Mouse (Mus musculus) embryonic facial prominence, embryonic 14.5 days (tissue): ENCODE measurements around the gene Oat. TPM values are rescaled to one million over a fixed set of nuclear protein-coding genes. Genes with fewer than 3 reads are reported as not detected.

Experiments used
- ATAC-seq: fragments of 200-750 bp; cut with Nextera tagmentation; 2 replicates; pipeline ENCODE4 v1.8.0; 2017; ENCODE audit warnings: low read depth, moderate number of reproducible peaks, moderate TSS enrichment
- DNase-seq: peaks from one replicate; pipeline ENCODE4 v3.0.0-alpha.2; 2015; ENCODE audit warnings: low spot score
- H3K27ac ChIP-seq: fragments of 300-500 bp; sonication (generic); replicated peaks from 2 replicates; pipeline ENCODE4 v1.5.1; 2014; ENCODE audit warnings: low read depth, mild to moderate bottlenecking, low read length, moderate library complexity
- H3K27me3 ChIP-seq: fragments of 300-500 bp; sonication (generic); replicated peaks from 2 replicates; pipeline ENCODE4 v1.6.1; 2014; ENCODE audit warnings: low read length; ENCODE audit not compliant: control insufficient read depth, insufficient read depth
- H3K36me3 ChIP-seq: fragments of 300-500 bp; sonication (generic); 2 replicates; pipeline ENCODE4 v1.6.1; 2014; ENCODE audit warnings: low read length, mixed read lengths; ENCODE audit not compliant: control insufficient read depth, insufficient read depth
- H3K4me1 ChIP-seq: fragments of 300-500 bp; sonication (generic); 2 replicates; pipeline ENCODE4 v1.6.1; 2014; ENCODE audit warnings: antibody characterized with exemption, low read length; ENCODE audit not compliant: control insufficient read depth, insufficient read depth
- H3K4me2 ChIP-seq: fragments of 300-500 bp; sonication (generic); 2 replicates; pipeline ENCODE4 v1.6.1; 2014; ENCODE audit warnings: low read depth, mild to moderate bottlenecking, low read length, moderate library complexity, mixed read lengths
- H3K4me3 ChIP-seq: fragments of 300-500 bp; sonication (generic); 2 replicates; pipeline ENCODE4 v1.5.1; 2014; ENCODE audit warnings: low read depth, mild to moderate bottlenecking, low read length
- H3K9ac ChIP-seq: fragments of 300-500 bp; sonication (generic); 2 replicates; pipeline ENCODE4 v1.6.1; 2014; ENCODE audit warnings: low read depth, mild to moderate bottlenecking, low read length, moderate library complexity, mixed read lengths
- H3K9me3 ChIP-seq: fragments of 300-500 bp; sonication (generic); 2 replicates; pipeline ENCODE4 v1.6.1; 2016; ENCODE audit warnings: low read length; ENCODE audit not compliant: control insufficient read depth
- WGBS: fragments of 180-500 bp; shearing (Covaris S2); extraction: QIAGEN DNeasy Blood & Tissue Kit; methylation state at CpG from one replicate; pipeline ENCODE4 v1.1.7; 2014; 5-methylcytosine and 5-hydroxymethylcytosine counted together
- polyA plus RNA-seq: library from polyadenylated mRNA; unstranded; fragments of >200 nt; fragmentation: Nextera tagmentation; extraction: Ambion mirVana; gene quantifications from 2 replicates; pipeline ENCODE4 v1.2.1, GENCODE M21; 2014

Gene Oat
- polyA plus RNA-seq, 1 experiment from 2014 or later, result 268 TPM

- peak; percentile 90 for ATAC-seq
- Histone ChIP-seq H3K4me3 (peak within 1 kb of the TSS; percentile 53), H3K36me3 (no peaks in the 10 kb centered on the region)
Observed at GRCm38 (mm10) chr7:132610468-132611318, 34.5 kb upstream of the Oat start, which contains the start of gene Lhpp. TSS of gene Lhpp (plus strand) at chr7:132610638.

GRCm38 (mm10) chr7:132608316-132609020 is 32.3 kb upstream of the Oat start:
- no peaks in the 10 kb centered on the region for H3K36me3 ChIP-seq
- no peak for DNase-seq
- H3K9ac ChIP-seq, result no peak overlapping the region
- 84% methylated on average over 4 of the region's 4 CpGs for WGBS
- no peak for ATAC-seq
- no peak overlapping the region for H3K4me3 ChIP-seq
- H3K27ac ChIP-seq, result no peak overlapping the region
- H3K9me3 ChIP-seq, result no peaks in the 10 kb centered on the region
- peaks cover 10% of the 10 kb centered on the region for H3K27me3 ChIP-seq
- H3K4me1 ChIP-seq, result no peaks in the 10 kb centered on the region
- no peak overlapping the region for H3K4me2 ChIP-seq

More at GRCm38 (mm10) chr7:132610468-132611318, 34.5 kb upstream of the Oat start, which contains the start of gene Lhpp:
- Histone ChIP-seq H3K27me3 (no peaks in the 10 kb centered on the region), H3K9me3 (no peaks in the 10 kb centered on the region), H3K4me1 (no peaks in the 10 kb centered on the region), H3K9ac (peak within 1 kb of the TSS; percentile 55), H3K27ac (no peak within 1 kb of the TSS), H3K4me2 (peak within 1 kb of the TSS; percentile 59)
- DNase-seq, result peak; percentile 88
- WGBS, result 8% methylated on average over 44 of the region's 44 CpGs

DNA sequence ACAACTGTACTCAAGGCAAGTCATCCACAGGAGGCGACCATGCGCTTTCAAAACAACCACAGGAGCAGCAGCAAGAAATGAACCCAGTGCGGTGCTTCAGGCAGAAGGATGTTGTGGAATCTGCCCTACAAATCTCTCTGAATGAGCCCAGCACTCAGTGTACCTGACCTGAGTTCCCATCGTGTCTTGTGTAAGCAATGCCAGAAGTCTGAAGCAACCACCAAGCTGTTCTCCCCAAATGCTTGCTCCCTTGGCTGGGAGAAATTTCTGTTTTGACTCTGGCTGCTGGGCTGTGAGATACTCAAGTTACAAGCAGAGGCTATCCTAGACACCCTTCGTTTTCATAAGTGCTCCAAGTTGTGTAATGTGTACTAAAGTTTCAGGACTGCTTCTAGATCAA is 29.5 kb upstream of the Oat start:
- Histone ChIP-seq H3K9ac (no peak overlapping the region), H3K4me1 (no peaks in the 10 kb centered on the region), H3K27ac (no peak overlapping the region), H3K4me3 (no peak overlapping the region), H3K36me3 (no peaks in the 10 kb centered on the region), H3K27me3 (peaks cover 38% of the 10 kb centered on the region), H3K4me2 (no peak overlapping the region), H3K9me3 (no peaks in the 10 kb centered on the region)
- WGBS, result 45% methylated on average over 5 of the region's 5 CpGs
- ATAC-seq (no peak), DNase-seq (no peak)

GRCm38 (mm10) chr7:132604720-132605119 is 28.5 kb upstream of the Oat start:
- no peak overlapping the region for H3K9ac ChIP-seq
- DNase-seq (no peak), ATAC-seq (no peak)
- peaks cover 48% of the 10 kb centered on the region for H3K27me3 ChIP-seq
- H3K4me3 ChIP-seq, result no peak overlapping the region
- H3K9me3 ChIP-seq, result no peaks in the 10 kb centered on the region
- no peaks in the 10 kb centered on the region for H3K36me3 ChIP-seq
- H3K27ac ChIP-seq, result no peak overlapping the region
- WGBS, result 86% methylated on average over 4 of the region's 4 CpGs
- no peak overlapping the region for H3K4me2 ChIP-seq
- 0 out of 2 replicates have a peak, but pooled peaks cover 5% of the 10 kb centered on the region for H3K4me1 ChIP-seq

DNA sequence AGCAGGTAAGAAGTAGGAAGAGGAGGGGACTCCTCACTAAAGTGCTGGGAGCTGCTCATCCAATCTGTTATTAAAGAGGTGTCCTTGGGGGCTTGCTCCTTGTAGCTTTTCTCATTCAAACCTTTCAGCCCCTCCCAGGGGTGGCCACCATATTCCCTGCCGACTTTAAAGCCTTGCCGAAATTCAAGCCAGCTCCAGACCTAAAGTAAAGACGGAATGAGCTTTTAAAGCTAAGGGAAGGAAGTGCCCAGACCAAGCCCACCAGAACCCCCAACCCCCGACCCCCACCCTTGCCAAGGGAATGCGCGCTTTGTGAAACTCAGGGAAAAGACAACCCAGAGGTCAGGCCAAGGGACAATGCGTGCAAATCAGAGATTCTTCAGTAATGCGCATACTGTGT is 24.7 kb upstream of the Oat start:
- WGBS, result 6% methylated on average over 8 of the region's 8 CpGs
- ATAC-seq (no peak), DNase-seq (no peak)
- Histone ChIP-seq H3K4me1 (peaks cover 13% of the 10 kb centered on the region), H3K9ac (no peak overlapping the region), H3K27ac (no peak overlapping the region), H3K4me2 (no peak overlapping the region), H3K27me3 (peaks cover 86% of the 10 kb centered on the region), H3K9me3 (no peaks in the 10 kb centered on the region), H3K4me3 (no peak overlapping the region), H3K36me3 (no peaks in the 10 kb centered on the region)

DNA sequence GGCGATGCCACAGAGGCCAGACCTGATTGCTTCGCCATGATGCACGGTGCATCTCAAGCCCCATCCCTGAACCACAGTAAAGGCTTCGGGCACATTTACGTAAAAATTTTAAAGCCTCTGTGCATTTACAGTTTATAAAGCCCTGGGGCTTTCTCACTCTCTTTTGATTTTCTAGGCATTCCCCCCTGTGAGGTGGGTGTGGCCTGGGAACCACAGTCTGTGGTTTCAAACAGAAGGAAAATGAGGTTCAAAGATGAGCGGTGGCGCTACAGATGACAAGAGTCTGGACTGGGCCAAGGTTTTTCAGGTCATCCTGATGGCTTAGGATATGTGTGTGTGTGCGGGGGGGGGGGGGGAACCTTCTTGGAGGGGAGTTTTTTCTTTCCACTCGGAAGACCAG is 23.8 kb upstream of the Oat start:
- H3K9me3 ChIP-seq, result no peaks in the 10 kb centered on the region
- H3K4me3 ChIP-seq, result peak overlapping the region; percentile 41
- 2% methylated on average over 9 of the region's 9 CpGs for WGBS
- peaks cover 13% of the 10 kb centered on the region for H3K4me1 ChIP-seq
- H3K9ac ChIP-seq, result 0 out of 2 replicates have a peak overlapping the region, but pooled peaks have one; percentile 25
- H3K4me2 ChIP-seq, result peak overlapping the region; percentile 83
- ATAC-seq (no peak), DNase-seq (no peak)
- H3K36me3 ChIP-seq, result no peaks in the 10 kb centered on the region
- H3K27me3 ChIP-seq, result peaks cover 95% of the 10 kb centered on the region
- H3K27ac ChIP-seq, result no peak overlapping the region

GRCm38 (mm10) chr7:132599071-132599975 is 23.1 kb upstream of the Oat start, which contains the start of gene Nkx1-2:
TSS of gene Nkx1-2 (minus strand) at chr7:132599637.
- Histone ChIP-seq H3K36me3 (no peaks in the 10 kb centered on the region), H3K27me3 (peaks cover 93% of the 10 kb centered on the region), H3K27ac (no peak within 1 kb of the TSS), H3K4me1 (peaks cover 13% of the 10 kb centered on the region), H3K9ac (peak within 1 kb of the TSS; percentile 25; the same call in 1 of the 2 replicates), H3K4me2 (peak within 1 kb of the TSS; percentile 83), H3K9me3 (no peaks in the 10 kb centered on the region), H3K4me3 (peak within 1 kb of the TSS; percentile 41)
- ATAC-seq, result no peak
- under 1% methylated on average over 43 of the region's 52 CpGs for WGBS
- DNase-seq, result peak; percentile 33
